Mouse (Mus musculus) limb, embryonic 13.5 days (tissue): ENCODE data around the gene Chst1. TPM values are rescaled to one million over a fixed set of nuclear protein-coding genes. Genes with fewer than 3 reads are reported as not detected.

Experiments used
- ATAC-seq: fragments of 200-750 bp; cut with Nextera tagmentation; 2 replicates; pipeline ENCODE4 v1.8.0; 2017; ENCODE audit warnings: low read depth, moderate number of reproducible peaks, moderate TSS enrichment; ENCODE audit not compliant: low FRiP score
- H3K27ac ChIP-seq: fragments of 300-500 bp; sonication (generic); 2 replicates; pipeline ENCODE4 v1.5.1; 2015; ENCODE audit warnings: inconsistent platforms, mild to moderate bottlenecking, moderate library complexity
- H3K27me3 ChIP-seq: fragments of 300-500 bp; sonication (generic); 2 replicates; pipeline ENCODE4 v1.6.1; 2015; ENCODE audit warnings: mild to moderate bottlenecking, inconsistent platforms
- H3K36me3 ChIP-seq: fragments of 300-500 bp; sonication (generic); 2 replicates; pipeline ENCODE4 v1.6.1; 2015; ENCODE audit warnings: inconsistent platforms, mild to moderate bottlenecking, moderate library complexity
- H3K4me1 ChIP-seq: fragments of 300-500 bp; sonication (generic); 2 replicates; pipeline ENCODE4 v1.6.1; 2015; ENCODE audit warnings: inconsistent platforms
- H3K4me2 ChIP-seq: fragments of 300-500 bp; sonication (generic); replicated peaks from 2 replicates; pipeline ENCODE4 v1.6.1; 2015; ENCODE audit warnings: inconsistent platforms, mild to moderate bottlenecking, moderate library complexity
- H3K4me3 ChIP-seq: fragments of 300-500 bp; sonication (generic); 2 replicates; pipeline ENCODE4 v1.5.1; 2015; ENCODE audit warnings: moderate library complexity, mild to moderate bottlenecking, inconsistent platforms
- H3K9ac ChIP-seq: fragments of 300-500 bp; sonication (generic); 2 replicates; pipeline ENCODE4 v1.6.1; 2015; ENCODE audit warnings: mild to moderate bottlenecking, inconsistent platforms
- H3K9me3 ChIP-seq: fragments of 300-500 bp; sonication (generic); 2 replicates; pipeline ENCODE4 v1.6.1; 2016; ENCODE audit warnings: inconsistent platforms
- WGBS: fragments of 180-500 bp; shearing (Covaris S2); methylation state at CpG from one replicate; pipeline ENCODE4 v1.1.7; 2015; 5-methylcytosine and 5-hydroxymethylcytosine counted together
- polyA plus RNA-seq: library from polyadenylated mRNA; unstranded; fragments of >200 nt; fragmentation: Nextera tagmentation; extraction: Ambion mirVana; gene quantifications from 2 replicates; pipeline ENCODE4 v1.2.1, GENCODE M21; 2015

Gene Chst1
- polyA plus RNA-seq, 1 experiment from 2014 or later, result 6.4 TPM

DNA sequence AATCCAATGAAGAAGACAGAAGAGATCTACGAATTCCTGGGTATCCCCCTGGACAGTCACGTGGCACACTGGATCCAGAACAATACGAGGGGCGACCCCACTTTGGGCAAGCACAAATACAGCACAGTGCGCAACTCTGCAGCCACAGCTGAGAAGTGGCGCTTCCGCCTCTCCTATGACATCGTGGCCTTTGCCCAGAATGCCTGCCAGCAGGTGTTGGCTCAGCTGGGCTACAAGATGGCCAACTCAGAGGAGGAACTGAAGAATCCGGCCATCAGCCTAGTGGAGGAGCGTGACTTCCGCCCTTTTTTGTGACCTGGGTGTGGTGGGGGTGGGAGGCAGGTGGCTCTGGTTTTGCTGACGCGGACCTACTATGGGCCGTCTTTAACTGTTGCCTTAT is 14.6 kb downstream of the Chst1 start:
- H3K4me1 ChIP-seq, result no peaks in the 10 kb centered on the region
- ATAC-seq, result no peak
- 91% methylated on average over 14 of the region's 14 CpGs for WGBS

DNA sequence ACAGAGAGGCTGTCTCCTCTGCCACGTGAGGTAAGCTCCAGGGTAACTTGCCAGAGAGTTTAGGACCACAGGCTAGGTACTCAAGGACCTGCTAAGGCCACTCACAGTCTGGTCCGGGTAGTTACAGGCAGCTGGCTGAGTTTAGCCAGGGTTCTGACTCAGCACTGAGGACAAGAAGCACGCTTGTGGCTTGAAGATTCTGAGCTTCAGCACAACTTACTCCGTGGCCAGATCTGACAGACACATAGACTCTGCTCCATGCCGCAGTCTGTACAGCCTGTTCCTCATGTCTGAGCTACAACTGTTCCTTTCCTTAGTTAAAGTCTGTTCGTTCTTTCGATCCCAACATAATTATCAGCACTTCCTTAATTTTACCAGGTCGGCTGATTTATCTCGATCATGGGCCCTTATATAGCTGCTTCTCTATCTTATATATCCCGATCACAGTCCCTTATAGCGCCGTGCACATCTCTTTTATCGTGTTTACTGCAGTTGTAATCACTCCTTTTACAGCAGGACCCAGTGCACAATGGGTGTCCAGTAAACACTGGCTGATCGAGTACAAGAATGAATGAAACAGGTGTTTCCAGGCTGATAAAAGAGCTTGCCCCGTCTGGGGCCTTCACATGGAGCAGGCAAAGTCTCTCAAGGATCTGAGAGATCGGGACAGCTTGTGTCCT is 17.7 kb downstream of the Chst1 start:
- WGBS, result 69% methylated on average over 16 of the region's 16 CpGs
- H3K9ac ChIP-seq, result no peak overlapping the region
- no peaks in the 10 kb centered on the region for H3K9me3 ChIP-seq
- no peaks in the 10 kb centered on the region for H3K27me3 ChIP-seq
- no peak overlapping the region for H3K27ac ChIP-seq
- H3K36me3 ChIP-seq, result peaks cover 10% of the 10 kb centered on the region
- no peaks in the 10 kb centered on the region for H3K4me1 ChIP-seq
- no peak overlapping the region for H3K4me2 ChIP-seq
- H3K4me3 ChIP-seq, result no peak overlapping the region
- no peak for ATAC-seq

More for the DNA sequence above, 14.6 kb downstream of the Chst1 start:
- H3K9me3 ChIP-seq, result no peaks in the 10 kb centered on the region
- peaks cover 10% of the 10 kb centered on the region for H3K36me3 ChIP-seq
- H3K4me3 ChIP-seq, result no peak overlapping the region
- no peaks in the 10 kb centered on the region for H3K27me3 ChIP-seq
- no peak overlapping the region for H3K4me2 ChIP-seq
- no peak overlapping the region for H3K27ac ChIP-seq
- H3K9ac ChIP-seq, result no peak overlapping the region

DNA sequence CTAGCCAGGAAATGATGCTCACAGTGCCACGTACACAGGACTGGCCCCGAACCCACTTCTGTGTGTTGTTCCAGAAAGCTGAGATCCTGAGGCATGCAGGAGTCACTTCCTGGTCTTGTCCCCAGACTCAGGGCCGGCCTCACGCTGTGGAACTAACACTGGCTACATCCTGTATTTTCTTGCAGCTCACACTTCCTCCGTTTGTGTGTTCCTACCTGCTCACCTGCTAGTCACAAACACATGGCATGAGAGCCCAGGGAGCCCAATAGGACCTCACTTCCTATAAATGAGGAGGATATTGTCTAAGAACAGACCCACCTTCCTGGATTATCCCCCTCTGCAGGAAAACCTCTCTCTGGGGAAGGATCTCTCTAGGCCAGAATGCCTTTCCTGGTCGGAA is 18.5 kb downstream of the Chst1 start:
- H3K4me2 ChIP-seq, result no peak overlapping the region
- no peak overlapping the region for H3K27ac ChIP-seq
- peaks cover 10% of the 10 kb centered on the region for H3K36me3 ChIP-seq
- H3K9me3 ChIP-seq, result no peaks in the 10 kb centered on the region
- H3K9ac ChIP-seq, result no peak overlapping the region
- H3K27me3 ChIP-seq, result no peaks in the 10 kb centered on the region
- no peaks in the 10 kb centered on the region for H3K4me1 ChIP-seq
- H3K4me3 ChIP-seq, result no peak overlapping the region
- no peak for ATAC-seq
- WGBS, result 77% methylated on average over 6 of the region's 6 CpGs

DNA sequence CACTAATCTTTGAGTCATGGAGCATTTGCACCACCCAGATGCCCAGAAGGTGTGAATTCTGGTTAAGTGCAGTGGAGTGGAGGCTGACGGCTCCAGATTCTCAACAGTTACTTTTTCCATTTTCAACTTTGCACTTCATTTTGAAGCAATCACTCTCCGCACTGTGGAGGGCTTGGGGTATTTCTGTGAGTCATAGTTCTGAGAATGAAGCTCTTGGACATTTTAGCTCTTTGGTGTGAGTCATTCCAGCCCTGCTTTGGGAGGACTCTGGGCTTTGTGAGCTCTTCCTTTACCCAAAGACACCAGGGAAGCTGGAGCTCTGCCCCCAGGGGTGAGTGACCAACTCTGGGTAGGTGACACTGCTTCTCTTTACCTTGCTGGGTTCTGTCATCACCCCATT is 28.1 kb downstream of the Chst1 start:
- Histone ChIP-seq H3K9ac (no peak overlapping the region), H3K27ac (no peak overlapping the region), H3K4me2 (no peak overlapping the region), H3K27me3 (no peaks in the 10 kb centered on the region), H3K36me3 (no peaks in the 10 kb centered on the region), H3K4me3 (no peak overlapping the region), H3K9me3 (no peaks in the 10 kb centered on the region), H3K4me1 (no peaks in the 10 kb centered on the region)
- ATAC-seq, result no peak
- WGBS, result 61% methylated on average over 2 of the region's 2 CpGs

DNA sequence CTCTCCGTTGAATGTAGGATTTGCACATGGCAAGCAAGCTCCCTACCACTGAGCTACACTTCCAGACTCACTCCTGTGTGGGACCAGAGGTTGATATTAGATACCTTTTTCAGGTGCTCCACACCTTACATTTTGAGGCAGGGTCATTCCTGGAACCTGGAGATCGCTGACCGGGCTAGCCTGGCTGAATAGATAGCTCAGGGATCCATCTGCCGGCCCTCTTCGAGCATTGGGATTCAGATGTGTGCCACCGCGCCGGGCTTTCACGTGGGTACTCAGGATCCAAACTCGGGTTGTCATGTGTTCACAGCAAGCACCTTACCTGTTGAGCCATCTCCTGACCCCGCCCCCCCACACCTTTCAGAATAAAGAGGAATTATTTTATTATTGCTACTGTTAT is 31.3 kb downstream of the Chst1 start:
- WGBS, result 92% methylated on average over 11 of the region's 11 CpGs
- no peak for ATAC-seq
- Histone ChIP-seq H3K9me3 (no peaks in the 10 kb centered on the region), H3K4me2 (no peak overlapping the region), H3K36me3 (no peaks in the 10 kb centered on the region), H3K27me3 (no peaks in the 10 kb centered on the region), H3K9ac (no peak overlapping the region), H3K27ac (no peak overlapping the region), H3K4me1 (no peaks in the 10 kb centered on the region), H3K4me3 (no peak overlapping the region)

DNA sequence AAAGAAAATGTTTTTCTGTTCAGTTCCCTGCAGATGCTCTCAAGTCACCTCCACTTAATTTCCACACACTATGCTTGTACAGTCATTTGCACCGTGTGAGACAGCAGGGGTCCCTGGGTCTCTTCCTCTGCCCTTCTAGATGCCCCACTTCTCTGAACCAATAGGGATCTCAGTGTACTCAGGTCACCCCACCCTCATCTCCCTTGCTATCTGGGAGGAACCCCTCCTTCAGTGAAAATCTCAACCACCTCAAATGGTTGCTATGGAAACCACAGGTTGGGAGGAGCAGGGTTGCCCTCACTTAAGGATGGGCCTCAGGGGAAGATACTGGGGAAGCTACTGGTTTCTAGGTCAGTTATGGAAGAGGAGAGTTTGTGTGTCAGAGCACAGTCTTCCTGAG is 32.5 kb downstream of the Chst1 start:
- Histone ChIP-seq H3K9me3 (no peaks in the 10 kb centered on the region), H3K27ac (no peak overlapping the region), H3K4me3 (no peak overlapping the region), H3K4me1 (no peaks in the 10 kb centered on the region), H3K36me3 (no peaks in the 10 kb centered on the region), H3K4me2 (no peak overlapping the region), H3K27me3 (no peaks in the 10 kb centered on the region), H3K9ac (no peak overlapping the region)
- WGBS, result 72% methylated on average over 1 of the region's 1 CpGs
- ATAC-seq, result no peak

DNA sequence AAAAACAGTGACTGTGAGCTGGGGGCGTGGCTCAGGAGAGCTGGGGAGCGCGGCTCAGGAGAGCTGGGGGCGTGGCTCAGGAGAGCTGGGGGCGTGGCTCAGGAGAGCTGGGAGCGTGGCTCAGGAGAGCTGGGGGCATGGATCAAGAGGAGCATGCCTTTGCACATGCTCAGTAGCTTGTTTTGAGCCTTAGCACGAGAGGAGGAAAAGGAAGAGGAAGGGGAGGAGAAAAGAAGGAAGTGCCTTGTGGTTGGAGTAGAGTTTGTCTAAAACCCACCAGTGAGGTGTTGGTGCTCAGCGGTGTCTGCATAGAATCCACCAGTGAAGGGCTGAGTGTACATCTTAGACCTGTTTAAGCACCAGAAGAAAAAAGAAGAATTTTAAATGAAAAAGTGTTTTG is 41.0 kb downstream of the Chst1 start:
- Histone ChIP-seq H3K9ac (no peak overlapping the region), H3K27ac (no peak overlapping the region), H3K4me3 (no peak overlapping the region), H3K27me3 (no peaks in the 10 kb centered on the region), H3K36me3 (no peaks in the 10 kb centered on the region), H3K4me2 (no peak overlapping the region), H3K9me3 (no peaks in the 10 kb centered on the region), H3K4me1 (peaks cover 6% of the 10 kb centered on the region)
- WGBS, result 24% methylated on average over 8 of the region's 8 CpGs
- no peak for ATAC-seq

DNA sequence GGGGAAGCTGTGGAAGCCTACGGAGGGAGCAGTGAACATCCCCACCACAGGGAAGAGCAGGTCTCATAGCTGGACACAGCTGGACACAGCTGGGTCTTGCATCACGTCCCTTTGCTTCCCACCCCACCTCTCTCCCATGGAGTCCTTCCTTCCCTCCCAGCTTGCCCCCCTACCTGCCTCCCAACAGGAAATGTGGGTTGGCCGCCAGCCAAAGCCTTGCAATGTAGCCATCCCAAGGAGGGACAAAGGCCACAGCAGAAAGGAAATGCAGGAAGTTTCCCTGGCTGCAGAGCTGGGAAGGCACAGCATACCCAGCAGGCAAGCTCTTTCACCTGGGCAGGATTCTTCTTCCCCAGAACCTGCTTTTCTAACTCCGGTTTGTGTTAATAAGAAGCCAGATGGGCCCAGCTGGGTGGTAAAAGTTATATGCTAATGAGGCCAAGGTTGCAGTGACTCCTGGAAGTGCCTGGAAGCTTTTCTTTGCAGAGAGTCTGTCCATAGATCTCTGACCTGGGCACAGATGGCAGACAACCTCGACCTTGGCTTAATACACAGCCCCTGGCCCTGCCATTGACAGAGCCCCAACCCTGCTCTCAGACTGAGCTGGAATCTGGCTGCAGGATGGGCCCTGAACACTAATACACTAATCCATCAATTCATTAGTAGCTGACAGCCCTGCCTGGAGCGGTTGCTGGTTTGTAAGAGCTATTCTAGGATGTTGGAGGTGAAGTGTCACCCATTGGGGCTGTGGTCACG is 46.0 kb downstream of the Chst1 start:
- Histone ChIP-seq H3K4me3 (no peak overlapping the region), H3K9me3 (no peaks in the 10 kb centered on the region), H3K27me3 (no peaks in the 10 kb centered on the region), H3K4me1 (peaks cover 12% of the 10 kb centered on the region), H3K4me2 (no peak overlapping the region), H3K36me3 (no peaks in the 10 kb centered on the region), H3K27ac (no peak overlapping the region; the same call in 1 of the 2 replicates), H3K9ac (no peak overlapping the region)
- WGBS, result 30% methylated on average over 7 of the region's 7 CpGs
- ATAC-seq, result no peak

DNA sequence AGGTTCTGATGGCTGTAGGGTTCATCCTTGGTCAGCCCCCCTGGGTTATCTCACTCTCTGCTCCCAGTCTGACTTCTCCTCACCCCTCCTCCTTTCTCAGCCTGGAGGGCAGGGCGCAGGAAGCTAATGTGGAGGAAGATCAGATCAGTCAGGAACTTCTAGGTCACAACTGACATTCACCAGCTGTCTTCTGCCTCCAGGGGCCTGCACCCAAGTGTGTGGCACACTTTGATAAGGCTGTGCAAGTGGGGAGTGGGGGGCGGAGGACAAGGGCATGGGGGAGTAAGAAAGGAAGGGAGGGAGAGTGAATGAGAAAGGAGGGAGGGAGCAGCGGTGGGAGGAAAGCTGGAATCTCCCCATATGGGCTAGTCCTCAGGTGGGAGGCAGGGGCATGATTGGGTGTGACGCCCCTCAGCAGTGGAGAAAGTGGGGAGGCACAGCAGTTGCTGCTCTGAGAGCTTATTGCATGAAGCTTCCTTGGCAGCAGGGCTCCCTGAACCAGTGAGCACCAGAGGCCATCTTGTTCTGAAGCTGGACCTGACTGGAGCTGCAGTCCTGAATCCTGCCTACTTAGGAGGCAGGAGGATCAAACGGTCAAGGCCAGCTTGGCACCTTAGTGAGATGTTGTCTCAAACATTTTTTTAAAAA is 49.8 kb downstream of the Chst1 start:
- peaks cover 12% of the 10 kb centered on the region for H3K4me1 ChIP-seq
- H3K36me3 ChIP-seq, result no peaks in the 10 kb centered on the region
- WGBS, result 49% methylated on average over 5 of the region's 5 CpGs

DNA sequence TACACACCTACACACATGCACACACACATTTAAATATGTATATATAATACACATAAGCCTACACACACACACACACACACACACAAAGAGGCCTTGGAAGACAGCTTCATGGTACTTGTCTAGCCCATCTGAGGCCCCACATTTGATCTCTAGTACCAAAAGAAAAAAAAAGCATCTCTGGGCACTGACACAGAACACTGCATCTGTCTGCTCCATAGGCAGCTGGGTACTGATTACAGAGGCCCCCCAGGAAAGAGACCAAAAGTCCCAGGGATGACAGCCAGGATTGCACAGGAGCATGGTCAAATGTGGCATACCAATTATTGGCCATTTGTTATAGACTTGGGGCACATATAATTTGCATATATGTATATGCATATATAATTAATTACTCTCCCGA is 50.9 kb downstream of the Chst1 start:
- no peak for ATAC-seq
- Histone ChIP-seq H3K27ac (no peak overlapping the region), H3K9me3 (no peaks in the 10 kb centered on the region), H3K27me3 (no peaks in the 10 kb centered on the region), H3K4me3 (no peak overlapping the region), H3K4me2 (no peak overlapping the region), H3K9ac (no peak overlapping the region), H3K4me1 (peaks cover 7% of the 10 kb centered on the region), H3K36me3 (no peaks in the 10 kb centered on the region)
- WGBS, result 65% methylated on average over 1 of the region's 1 CpGs

More for the DNA sequence above, 49.8 kb downstream of the Chst1 start:
- Histone ChIP-seq H3K27me3 (no peaks in the 10 kb centered on the region), H3K9me3 (no peaks in the 10 kb centered on the region), H3K4me3 (no peak overlapping the region), H3K9ac (no peak overlapping the region), H3K4me2 (no peak overlapping the region), H3K27ac (no peak overlapping the region)
- ATAC-seq, result no peak

DNA sequence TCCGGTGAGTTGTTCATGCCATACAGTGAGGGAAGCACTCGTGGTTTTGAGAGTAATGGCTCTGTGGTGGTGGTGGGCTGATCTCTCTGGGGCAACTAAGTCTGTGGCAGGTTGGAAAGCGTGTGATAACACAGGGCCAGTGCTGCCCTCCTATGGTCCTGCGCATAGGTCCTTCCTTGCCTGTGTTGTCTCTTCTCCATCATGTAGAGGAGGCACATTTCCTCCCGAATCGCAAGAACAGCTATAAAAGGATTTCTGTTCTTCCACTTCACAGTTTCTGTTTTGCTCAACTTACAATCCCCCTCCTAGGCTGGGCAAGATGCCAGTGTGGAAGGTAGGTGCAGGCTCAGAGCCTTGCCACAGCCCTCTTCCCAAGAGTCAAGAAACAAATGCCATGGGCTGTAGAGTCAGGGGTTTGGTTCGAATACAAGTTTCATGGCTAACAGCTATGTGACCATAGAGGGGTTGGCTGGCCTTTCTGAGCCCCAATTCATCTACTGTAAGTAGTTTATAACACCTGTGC is 51.8 kb downstream of the Chst1 start:
- no peaks in the 10 kb centered on the region for H3K9me3 ChIP-seq
- no peak overlapping the region for H3K4me2 ChIP-seq
- 74% methylated on average over 7 of the region's 7 CpGs for whole genome bisulfite sequencing
- ATAC-seq, result no peak
- no peak overlapping the region for H3K27ac ChIP-seq
- H3K4me3 ChIP-seq, result no peak overlapping the region
- H3K4me1 ChIP-seq, result no peaks in the 10 kb centered on the region
- no peak overlapping the region for H3K9ac ChIP-seq
- no peaks in the 10 kb centered on the region for H3K36me3 ChIP-seq
- no peaks in the 10 kb centered on the region for H3K27me3 ChIP-seq

DNA sequence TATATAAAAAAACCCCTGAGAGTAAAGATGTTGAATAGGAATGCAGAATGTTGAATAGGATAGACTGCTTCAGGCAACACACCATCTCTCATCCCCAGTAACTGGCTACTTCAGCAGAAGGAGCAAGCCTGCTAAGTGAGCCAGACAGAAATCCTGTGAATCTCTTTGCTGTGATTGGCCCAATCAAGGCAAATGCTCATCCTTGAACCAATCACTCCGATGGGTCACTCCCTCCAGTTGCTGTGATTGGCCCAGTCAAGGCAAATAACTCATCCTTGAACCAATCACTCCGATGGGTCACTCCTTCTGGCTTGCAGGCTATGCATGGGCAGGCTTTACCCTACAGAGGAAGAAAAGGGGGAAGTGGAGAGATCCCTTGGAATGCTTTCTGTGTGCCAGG is 57.7 kb downstream of the Chst1 start:
- Histone ChIP-seq H3K9me3 (no peaks in the 10 kb centered on the region), H3K9ac (no peak overlapping the region), H3K4me3 (no peak overlapping the region), H3K36me3 (no peaks in the 10 kb centered on the region), H3K4me1 (no peaks in the 10 kb centered on the region), H3K27me3 (no peaks in the 10 kb centered on the region), H3K4me2 (no peak overlapping the region), H3K27ac (no peak overlapping the region)
- WGBS, result 72% methylated on average over 2 of the region's 2 CpGs
- no peak for ATAC-seq
